Mouse (Mus musculus) E14TG2a.4 (cell line): ENCODE data around the gene Gm42878.
A peak's percentile ranks its signal among the peaks of the same experiment; 100 is the strongest.

Experiments used
- CTCF ChIP-seq: conservative IDR thresholded peaks from 2 replicates; pipeline ENCODE4 v1.5.1; 2014; ENCODE audit warnings: low read length
- NANOG ChIP-seq: IDR thresholded peaks from 2 replicates; pipeline ENCODE4 v1.6.1; 2014; ENCODE audit warnings: borderline replicate concordance, low read length, mixed read lengths
- POU5F1 ChIP-seq: IDR thresholded peaks from 2 replicates; pipeline ENCODE4 v1.6.1; 2014; ENCODE audit warnings: low read length, borderline replicate concordance

- peak; percentile 99 for TF ChIP-seq CTCF
- no peak for TF ChIP-seq NANOG
- no peak for TF ChIP-seq POU5F1
Measured at GRCm38 (mm10) chr5:121564468-121564895, 19.2 kb upstream of the Gm42878 start.
